ENCODE assay signal across 8 mouse cellular contexts in genomic region chr4:32304221-32304703, GRCm38 (mm10).
DNase-seq lines count a peak whose midpoint lies in the region; ATAC-seq and TF ChIP-seq lines count a peak whose summit lies in the region.

No protein-coding gene starts in this region.

- no peaks in the 10 kb centered on the region for H3K9me3 ChIP-seq in hindbrain, embryonic 15.5 days
- no peaks in the 10 kb centered on the region for H3K9me3 ChIP-seq in lung, embryonic 14.5 days (ENCODE audit: low read depth, low read length)
- no peaks in the 10 kb centered on the region for H3K9me3 ChIP-seq in stomach, embryonic 15.5 days

- ATAC-seq in hindbrain, embryonic 15.5 days (ENCODE audit: low FRiP score, low read depth): 0 out of 2 replicates have a peak, but pooled peaks have one; percentile 53
- peak; percentile 25 for ATAC-seq in lung, embryonic 14.5 days (ENCODE audit: insufficient read depth)
- no peak for ATAC-seq in stomach, embryonic 15.5 days (ENCODE audit: insufficient read depth, low FRiP score, low read depth)

- no peak overlapping the region for H3K4me3 ChIP-seq in cortical plate, adult 2 months (ENCODE audit: insufficient read depth, low read length)
- no peak overlapping the region for H3K4me3 ChIP-seq in hindbrain, embryonic 15.5 days
- no peak overlapping the region; the same call in 1 of the 2 replicates for H3K4me3 ChIP-seq in lung, embryonic 14.5 days (ENCODE audit: low read depth, low read length)
- no peak overlapping the region for H3K4me3 ChIP-seq in stomach, embryonic 15.5 days (replicated peaks)
- no peak overlapping the region for H3K4me3 ChIP-seq in thymus, adult 2 months (ENCODE audit: control insufficient read depth, insufficient read depth, low read length)

- no peak for TF ChIP-seq POLR2A in cortical plate, adult 2 months (IDR thresholded peaks at IDR 0.05; ENCODE audit: extremely low read depth, insufficient read depth, low read length)
- no peak for TF ChIP-seq POLR2A in thymus, adult 2 months (IDR thresholded peaks at IDR 0.05; ENCODE audit: control insufficient read depth, extremely low read depth, insufficient read depth, low read length, poor library complexity)

- H3K27me3 ChIP-seq in hindbrain, embryonic 15.5 days: no peaks in the 10 kb centered on the region
- no peaks in the 10 kb centered on the region for H3K27me3 ChIP-seq in lung, embryonic 14.5 days (ENCODE audit: insufficient read depth, low read length)
- H3K27me3 ChIP-seq in stomach, embryonic 15.5 days (replicated peaks): no peaks in the 10 kb centered on the region
- no peaks in the 10 kb centered on the region for H3K27me3 ChIP-seq in thymus, adult 2 months (ENCODE audit: control insufficient read depth, insufficient read depth, low read length)

- WGBS in hindbrain, embryonic 15.5 days: 14% methylated on average over 6 of the region's 6 CpGs
- 10% methylated on average over 6 of the region's 6 CpGs for WGBS in lung, embryonic 14.5 days
- 14% methylated on average over 6 of the region's 6 CpGs for WGBS in stomach, embryonic 15.5 days
- 69% methylated on average over 6 of the region's 6 CpGs for WGBS in thymus, adult 2 months

- peaks cover 14% of the 10 kb centered on the region for H3K4me1 ChIP-seq in cortical plate, adult 2 months (ENCODE audit: control insufficient read depth, insufficient read depth, low read length)
- peaks cover 65% of the 10 kb centered on the region for H3K4me1 ChIP-seq in hindbrain, embryonic 15.5 days (replicated peaks)
- peaks cover 61% of the 10 kb centered on the region for H3K4me1 ChIP-seq in lung, embryonic 14.5 days (ENCODE audit: insufficient read depth)
- peaks cover 46% of the 10 kb centered on the region for H3K4me1 ChIP-seq in stomach, embryonic 15.5 days
- H3K4me1 ChIP-seq in thymus, adult 2 months (replicated peaks; ENCODE audit: control insufficient read depth, insufficient read depth, low read length): peaks cover 14% of the 10 kb centered on the region

- H3K9ac ChIP-seq in hindbrain, embryonic 15.5 days: peak overlapping the region; percentile 17; the same call in 1 of the 2 replicates
- no peak overlapping the region for H3K9ac ChIP-seq in lung, embryonic 14.5 days
- H3K9ac ChIP-seq in stomach, embryonic 15.5 days: no peak overlapping the region

- H3K27ac ChIP-seq in cortical plate, adult 2 months (ENCODE audit: insufficient read depth, low read length): peak overlapping the region; percentile 47
- H3K27ac ChIP-seq in hindbrain, embryonic 15.5 days (replicated peaks): peak overlapping the region; percentile 83
- peak overlapping the region; percentile 95 for H3K27ac ChIP-seq in lung, embryonic 14.5 days (ENCODE audit: low read depth)
- H3K27ac ChIP-seq in stomach, embryonic 15.5 days: peak overlapping the region; percentile 94
- no peak overlapping the region for H3K27ac ChIP-seq in thymus, adult 2 months (ENCODE audit: control insufficient read depth, insufficient read depth, low read length)

- peak; percentile 45 for DNase-seq in embryo, embryonic 10.5 days (ENCODE audit: low spot score)
- no peak for DNase-seq in embryo, embryonic 10 days (ENCODE audit: low spot score)
- DNase-seq in lung, embryonic 14.5 days: peak; percentile 76
- no peak for DNase-seq in thymus, adult 2 months
- no peak for DNase-seq in layer of hippocampus, adult 11-12 months (ENCODE audit: low spot score)

- H3K36me3 ChIP-seq in hindbrain, embryonic 15.5 days: no peaks in the 10 kb centered on the region
- no peaks in the 10 kb centered on the region for H3K36me3 ChIP-seq in lung, embryonic 14.5 days (ENCODE audit: insufficient read depth)
- H3K36me3 ChIP-seq in stomach, embryonic 15.5 days: no peaks in the 10 kb centered on the region
- H3K36me3 ChIP-seq in thymus, adult 2 months (ENCODE audit: control insufficient read depth, insufficient read depth, low read length): no peaks in the 10 kb centered on the region

- H3K4me2 ChIP-seq in hindbrain, embryonic 15.5 days: peak overlapping the region; percentile 31
- H3K4me2 ChIP-seq in lung, embryonic 14.5 days: peak overlapping the region; percentile 57
- peak overlapping the region; percentile 27 for H3K4me2 ChIP-seq in stomach, embryonic 15.5 days

- TF ChIP-seq CTCF in cortical plate, adult 2 months (IDR thresholded peaks at IDR 0.05; ENCODE audit: extremely low read depth, insufficient read depth, low read length): no peak
- no peak for TF ChIP-seq CTCF in lung, embryonic 14.5 days (IDR thresholded peaks at IDR 0.05; ENCODE audit: low read depth)
- no peak for TF ChIP-seq CTCF in thymus, adult 2 months (IDR thresholded peaks at IDR 0.05; ENCODE audit: borderline replicate concordance, control insufficient read depth, extremely low read depth, insufficient read depth, low read length, poor library complexity)

Comparison
In these comparisons a context has a peak if more than half of its experiments do, and no peak if none do; other contexts are left out.
1. DNase-seq: peak in embryo, embryonic 10.5 days (single experiment) and lung, embryonic 14.5 days (single experiment); none in embryo, embryonic 10 days (single experiment), thymus, adult 2 months (single experiment) and layer of hippocampus, adult 11-12 months (single experiment).
2. Peak in every context shown above with its lines, with median percentiles within 50 percentile points of each other: H3K4me2 ChIP-seq.